Mouse (Mus musculus) heart, adult 2 months (tissue): ENCODE measurements around the gene Gatc.

ENCODE experiments used
- CTCF ChIP-seq: fragments of 200-600 bp; IDR thresholded peaks from 2 replicates; pipeline ENCODE4 v1.8.1; 2022; ENCODE audit warnings: antibody characterized with exemption, mild to moderate bottlenecking, moderate library complexity
- EP300 ChIP-seq: fragments of 200-500 bp; IDR thresholded peaks from 2 replicates; pipeline ENCODE4 v1.6.1; 2011; ENCODE audit warnings: low read depth, low read length, control low read depth; ENCODE audit not compliant: insufficient read depth
- POLR2A ChIP-seq: fragments of 200-500 bp; IDR thresholded peaks from 2 replicates; pipeline ENCODE4 v1.6.1; 2011; ENCODE audit warnings: mild to moderate bottlenecking, low read depth, low read length, control low read depth; ENCODE audit not compliant: insufficient read depth

GRCm38 (mm10) chr5:115355070-115355469, 14.1 kb upstream of the Gatc start:
- TF ChIP-seq POLR2A, result no peak
- TF ChIP-seq CTCF, result no peak
- no peak for TF ChIP-seq EP300
